Mouse (Mus musculus) neural tube, embryonic 15.5 days (tissue): ENCODE data around the gene 3110040N11Rik. TPM values are rescaled to one million over a fixed set of nuclear protein-coding genes. Genes with fewer than 3 reads are reported as not detected.

Experiments used
- ATAC-seq: fragments of 200-750 bp; cut with Nextera tagmentation; 2 replicates; pipeline ENCODE4 v1.8.0; 2017; ENCODE audit warnings: mild to moderate bottlenecking, moderate TSS enrichment, moderate library complexity; ENCODE audit not compliant: low FRiP score
- H3K27ac ChIP-seq: fragments of 300-500 bp; sonication (generic); replicated peaks from 2 replicates; pipeline ENCODE4 v1.5.1; 2015; ENCODE audit warnings: mild to moderate bottlenecking, inconsistent platforms
- H3K27me3 ChIP-seq: fragments of 300-500 bp; sonication (generic); replicated peaks from 2 replicates; pipeline ENCODE4 v1.6.1; 2015; ENCODE audit warnings: inconsistent platforms
- H3K36me3 ChIP-seq: fragments of 300-500 bp; sonication (generic); 2 replicates; pipeline ENCODE4 v1.6.1; 2015; ENCODE audit warnings: inconsistent platforms
- H3K4me1 ChIP-seq: fragments of 300-500 bp; sonication (generic); 2 replicates; pipeline ENCODE4 v1.6.1; 2015; ENCODE audit warnings: inconsistent platforms
- H3K4me2 ChIP-seq: fragments of 300-500 bp; sonication (generic); 2 replicates; pipeline ENCODE4 v1.6.1; 2015; ENCODE audit warnings: inconsistent platforms, mild to moderate bottlenecking, moderate library complexity
- H3K4me3 ChIP-seq: fragments of 300-500 bp; sonication (generic); replicated peaks from 2 replicates; pipeline ENCODE4 v1.5.1; 2015; ENCODE audit warnings: mild to moderate bottlenecking, inconsistent platforms
- H3K9ac ChIP-seq: fragments of 300-500 bp; sonication (generic); replicated peaks from 2 replicates; pipeline ENCODE4 v1.6.1; 2015; ENCODE audit warnings: mild to moderate bottlenecking, inconsistent platforms
- H3K9me3 ChIP-seq: fragments of 300-500 bp; sonication (generic); replicated peaks from 2 replicates; pipeline ENCODE4 v1.6.1; 2016; ENCODE audit warnings: inconsistent platforms
- WGBS: fragments of 180-500 bp; shearing (Covaris S2); methylation state at CpG from one replicate; pipeline ENCODE4 v1.1.7; 2015; ENCODE audit warnings: mixed read lengths; 5-methylcytosine and 5-hydroxymethylcytosine counted together
- polyA plus RNA-seq: library from polyadenylated mRNA; unstranded; fragments of >200 nt; fragmentation: Nextera tagmentation; extraction: Ambion mirVana; gene quantifications from 2 replicates; pipeline ENCODE4 v1.2.1, GENCODE M21; 2015

The 3110040N11Rik gene
- polyA plus RNA-seq, 1 experiment from 2014 or later, result 49.9 TPM

DNA sequence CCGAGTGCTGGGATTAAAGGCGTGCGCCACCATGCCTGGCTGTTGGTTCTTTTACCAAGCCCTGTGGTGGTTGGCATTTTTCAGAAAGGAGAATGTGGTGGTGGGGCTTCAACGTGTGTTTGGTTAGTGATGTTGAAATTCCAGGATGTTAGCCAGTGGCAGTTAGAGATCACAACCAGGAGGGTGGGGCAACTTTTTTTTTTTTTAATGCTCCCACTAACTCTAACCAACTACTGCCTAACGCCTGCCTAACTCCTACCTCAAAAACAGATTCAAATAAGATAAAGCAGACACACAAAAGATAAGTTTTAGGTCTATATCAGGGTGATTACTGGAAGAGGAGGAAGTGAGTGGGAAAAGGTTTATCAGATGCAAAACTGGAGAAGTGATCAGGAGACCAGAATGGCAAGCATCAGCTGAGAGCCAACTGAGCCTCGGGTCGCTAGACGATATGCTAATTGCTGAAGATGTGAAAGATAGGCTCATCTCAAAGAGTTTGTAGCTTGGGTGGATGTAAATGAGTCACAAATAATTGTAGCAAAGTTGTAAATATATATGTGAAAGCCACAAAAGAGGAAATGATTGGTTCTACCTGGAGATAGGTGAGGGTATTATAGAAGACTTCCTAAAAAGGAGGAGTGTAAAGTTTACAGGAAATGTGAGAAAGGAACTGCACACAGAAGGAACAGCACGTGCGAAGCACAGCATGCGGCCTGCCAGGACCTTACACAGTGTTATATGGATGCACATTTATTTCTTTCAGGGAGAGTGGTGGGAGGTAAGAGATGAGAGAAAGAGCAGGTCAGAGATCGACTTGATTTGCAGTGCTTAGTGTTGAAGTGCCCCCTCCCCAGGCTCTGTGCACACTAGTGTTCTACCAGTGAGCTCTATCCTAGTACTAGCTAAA is 56.8 kb downstream of the 3110040N11Rik start:
- Histone ChIP-seq H3K36me3 (no peaks in the 10 kb centered on the region), H3K27ac (no peak overlapping the region), H3K4me3 (no peak overlapping the region), H3K9me3 (no peaks in the 10 kb centered on the region), H3K27me3 (no peaks in the 10 kb centered on the region), H3K9ac (no peak overlapping the region), H3K4me2 (no peak overlapping the region), H3K4me1 (no peaks in the 10 kb centered on the region)
- 84% methylated on average over 12 of the region's 12 CpGs for WGBS
- no peak for ATAC-seq

Other genes starting within 250 kb of the 3110040N11Rik start
- gene Fsd2, start 222.5 kb downstream of the 3110040N11Rik start, polyA plus RNA-seq, result 0.28 and 0.31 TPM in 2 replicates
- 6.6 and 8.1 TPM in 2 replicates for gene Whamm, start 218.2 kb downstream of the 3110040N11Rik start, polyA plus RNA-seq
- gene Homer2, start 82.0 kb downstream of the 3110040N11Rik start, polyA plus RNA-seq, result 29.3 and 30.1 TPM in 2 replicates
- gene Ramac, start 26.6 kb downstream of the 3110040N11Rik start, polyA plus RNA-seq, result 132 and 137 TPM in 2 replicates
- gene Btbd1, start 40.0 kb upstream of the 3110040N11Rik start, polyA plus RNA-seq, result 93.1 and 96.6 TPM in 2 replicates
- gene Gm10160, start 66.3 kb upstream of the 3110040N11Rik start, polyA plus RNA-seq, result not detected in 2 replicates
- 15.1 and 25.6 TPM in 2 replicates for gene Tm6sf1, start 69.5 kb upstream of the 3110040N11Rik start, polyA plus RNA-seq
- gene Hdgfl3, start 145.0 kb upstream of the 3110040N11Rik start, polyA plus RNA-seq, result 50.4 and 57.4 TPM in 2 replicates
- 1.7 and 3.1 TPM in 2 replicates for gene Bnc1, start 202.8 kb upstream of the 3110040N11Rik start, polyA plus RNA-seq